Mouse (Mus musculus): ENCODE measurements around the gene Astn1.

- no peak for TF ChIP-seq CTCF (IDR thresholded peaks at IDR 0.05; ENCODE audit: low read depth)
- no peak for TF ChIP-seq EP300 (IDR thresholded peaks at IDR 0.05; ENCODE audit: low read depth)
Observed at GRCm38 (mm10) chr1:158465286-158465685, 103.2 kb downstream of the Astn1 start.
